Mouse (Mus musculus) spleen, postnatal 36 days (tissue): ENCODE results near the gene Runx2.

Experiments used
- DNase-seq, 2 experiments: peaks; one replicate each; pipeline ENCODE4 v3.0.0; 2022; ENCODE audit warnings: low spot score in 2 of 2, mixed read lengths in 1 of 2

Gene Runx2

DNA sequence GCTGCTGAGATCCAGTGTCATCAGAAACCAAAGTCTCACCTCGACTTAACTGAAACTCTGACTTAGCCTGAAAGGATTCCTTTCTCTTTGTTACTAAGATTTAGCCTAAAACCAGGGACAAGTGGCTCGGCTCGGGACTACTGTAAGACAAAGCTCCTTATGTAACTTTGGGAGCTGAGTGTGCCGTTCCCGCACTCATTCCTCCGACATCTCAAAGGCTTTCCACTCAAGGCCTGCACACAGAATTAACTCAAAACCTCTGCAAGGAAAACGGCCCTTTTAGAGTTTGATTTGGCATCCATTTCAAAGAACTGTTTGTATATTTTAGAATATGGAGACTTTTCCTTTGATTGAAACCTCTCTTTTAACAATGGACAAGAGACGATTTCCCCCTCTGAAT is 191.3 kb downstream of the Runx2 start:
- no peak for DNase-seq

DNA sequence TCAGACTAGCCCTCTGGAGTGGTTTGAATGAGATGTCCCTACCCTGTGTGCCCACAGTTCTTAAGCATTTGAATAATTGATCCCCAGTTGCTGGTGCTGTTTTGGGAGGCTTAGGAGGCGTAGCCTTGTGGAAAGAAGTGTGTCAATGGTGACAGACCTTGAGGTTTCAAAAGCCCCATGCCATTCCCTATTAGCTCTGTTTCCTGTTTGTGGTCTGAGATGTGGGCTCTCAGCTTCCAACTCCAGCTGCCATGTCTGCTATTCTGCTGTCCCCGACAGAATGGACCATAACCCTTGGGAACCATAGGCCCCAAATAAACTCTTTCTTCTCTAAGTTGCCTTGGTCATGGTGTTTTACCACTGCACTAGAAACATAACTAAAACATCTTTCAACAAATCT is 194.1 kb downstream of the Runx2 start:
- no peak for DNase-seq

DNA sequence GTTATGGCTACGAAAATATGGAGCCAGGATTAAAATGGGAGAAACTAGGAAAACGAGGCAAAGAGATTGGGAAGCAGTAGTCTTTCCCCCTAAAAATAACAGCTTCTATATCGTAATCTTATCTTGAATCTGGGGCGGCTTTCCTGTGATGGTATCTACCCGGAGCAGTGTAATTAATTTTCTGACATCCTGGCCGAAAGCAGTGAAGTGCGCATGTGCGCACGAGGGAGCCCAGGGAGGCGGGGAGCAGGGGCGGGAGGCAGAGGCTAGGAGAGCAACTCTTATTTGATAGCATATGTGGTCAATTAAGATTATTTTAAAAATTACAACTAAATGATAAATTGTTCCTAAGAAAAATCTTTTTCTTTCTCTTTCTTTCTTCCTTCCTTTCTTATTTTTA is 195.9 kb downstream of the Runx2 start:
- DNase-seq, result no peak

DNA sequence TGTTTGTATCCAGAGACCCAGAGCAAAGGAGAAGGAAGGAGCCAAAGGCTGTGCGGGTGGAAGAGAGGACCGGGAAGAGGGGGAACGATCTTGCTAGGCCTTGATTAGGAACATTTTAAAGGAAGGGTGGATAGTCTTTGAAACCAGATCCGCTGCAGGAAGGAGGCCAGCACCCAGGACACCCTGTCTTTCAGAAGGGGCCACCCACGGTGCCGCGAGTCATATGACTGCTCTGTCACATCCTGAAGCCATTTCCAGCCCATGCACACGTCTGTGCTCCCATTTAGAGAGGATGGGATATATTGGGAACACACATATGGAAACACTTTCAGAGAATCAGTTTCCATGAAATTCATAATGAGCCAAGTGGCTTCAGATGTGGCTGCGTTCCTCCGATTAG is 196.4 kb downstream of the Runx2 start:
- no peak for DNase-seq

DNA sequence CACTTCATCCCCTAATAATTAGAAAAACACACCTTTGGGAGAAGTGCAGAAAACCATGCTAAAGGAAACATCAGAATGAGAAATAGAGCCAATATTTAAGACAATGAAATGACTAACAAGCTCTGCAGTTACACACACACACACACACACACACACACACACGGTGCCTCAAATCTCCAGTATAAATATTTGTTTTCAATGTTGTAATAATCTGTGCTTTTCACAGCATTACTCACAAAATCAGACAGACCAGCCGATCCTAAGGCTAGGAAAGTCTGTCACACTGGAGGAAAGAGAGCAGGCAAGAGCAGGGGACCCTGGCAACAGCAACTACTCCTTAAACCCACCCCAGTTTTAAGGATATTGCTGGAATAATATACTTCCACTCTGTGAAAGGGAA is 196.9 kb downstream of the Runx2 start:
- no peak for DNase-seq

DNA sequence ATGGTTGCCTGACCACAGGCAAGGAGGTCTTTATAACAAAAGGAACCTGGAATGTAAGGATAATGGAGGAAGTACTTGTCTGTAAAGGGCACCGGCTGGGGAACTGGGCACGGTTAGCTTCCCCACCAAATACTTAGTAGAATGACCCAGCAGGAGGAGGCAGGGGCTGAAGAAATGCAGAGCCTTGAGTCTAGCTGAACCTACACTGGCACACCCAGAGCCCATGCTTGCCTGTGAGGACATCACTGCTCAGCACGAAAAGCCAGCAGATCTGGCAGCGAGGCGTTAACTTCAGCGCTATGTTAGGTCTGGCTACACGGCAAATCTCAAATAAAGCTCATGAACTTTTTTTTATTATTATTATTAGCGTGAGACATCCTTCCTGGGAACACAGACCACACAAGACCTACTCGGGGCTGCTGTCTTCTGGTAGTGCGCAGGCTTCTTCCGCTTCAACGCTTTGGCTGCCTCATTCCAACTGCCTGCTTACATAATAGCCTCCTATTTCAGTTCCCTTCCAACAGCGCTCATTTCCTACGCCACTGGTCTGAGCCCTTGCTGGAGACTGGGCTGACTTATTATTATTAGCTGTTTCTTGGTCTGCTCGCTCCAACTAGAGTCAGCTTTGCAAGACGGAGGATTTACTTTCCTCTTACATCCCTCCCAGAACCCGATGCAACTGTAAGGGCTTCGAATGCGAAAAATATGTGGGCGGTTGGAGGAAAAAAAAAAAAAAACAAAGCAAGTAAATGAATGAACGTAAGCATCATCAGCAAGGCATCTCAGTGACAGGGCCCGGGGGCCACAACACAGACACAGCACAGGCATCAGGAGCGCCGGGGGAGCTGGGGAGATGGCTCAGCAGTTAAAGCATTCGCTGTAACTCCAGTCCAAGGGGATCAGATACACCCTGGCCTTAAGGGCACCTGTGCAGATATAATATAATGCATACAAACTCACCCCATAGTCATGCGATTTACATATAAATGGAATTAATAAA is 200.6 kb downstream of the Runx2 start:
- DNase-seq, result peak; percentile 9 to 17

DNA sequence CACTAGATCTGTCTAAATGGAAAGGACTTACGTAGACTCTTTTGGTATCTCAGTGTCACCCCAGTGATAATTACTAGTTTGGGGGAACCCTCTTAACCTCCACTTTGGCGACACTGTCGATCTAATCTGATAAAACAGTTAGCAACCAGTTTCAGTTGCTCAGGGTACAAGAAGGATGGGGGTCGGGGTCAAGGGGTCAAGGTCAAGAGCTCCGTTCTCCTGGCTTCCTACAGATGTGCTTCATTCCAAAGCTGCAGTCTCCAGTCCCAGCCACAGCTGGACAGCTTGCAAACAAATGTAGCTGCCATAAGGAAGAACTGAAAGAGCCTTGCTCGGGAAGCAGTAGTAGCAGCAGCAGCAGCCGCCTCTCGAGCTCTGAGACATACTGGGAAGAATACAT is 202.0 kb downstream of the Runx2 start:
- no peak for DNase-seq

DNA sequence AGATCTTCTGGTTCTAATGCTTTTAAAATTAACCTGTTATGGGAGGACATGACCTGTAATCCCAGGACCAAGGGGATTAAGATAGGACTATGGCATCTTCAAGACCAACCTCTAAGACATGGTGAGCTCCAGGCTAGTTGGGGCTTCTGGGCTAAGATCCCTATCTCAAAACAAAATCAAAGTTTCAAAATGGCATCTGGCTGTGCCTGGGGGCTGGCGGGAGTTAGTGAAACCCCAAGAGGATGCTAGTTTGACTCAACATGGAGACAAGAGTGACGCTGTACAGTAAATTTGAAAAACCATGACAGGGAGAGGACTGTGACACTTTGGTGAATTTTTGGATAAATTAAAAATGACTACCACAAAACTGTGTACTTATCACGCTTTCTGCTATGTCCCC is 202.6 kb downstream of the Runx2 start:
- DNase-seq, result no peak

DNA sequence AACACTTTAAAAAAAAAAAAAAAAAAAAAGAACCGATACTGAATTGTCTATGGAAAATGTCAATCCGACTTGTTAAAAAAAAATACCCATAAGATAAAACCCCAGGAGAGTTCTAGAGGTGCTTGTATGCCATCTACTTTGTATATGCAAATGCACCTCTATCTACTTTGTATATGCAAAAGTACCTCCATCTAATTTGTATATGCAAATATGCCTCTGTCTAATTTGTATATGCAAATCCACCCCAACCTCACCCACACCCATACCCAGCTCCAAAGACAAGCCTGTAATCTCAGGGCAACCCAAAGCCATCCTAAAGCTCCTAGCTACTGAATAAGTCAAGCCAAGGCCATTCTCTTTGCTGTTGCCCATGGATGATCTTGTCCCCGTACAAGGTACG is 203.1 kb downstream of the Runx2 start:
- no peak for DNase-seq

DNA sequence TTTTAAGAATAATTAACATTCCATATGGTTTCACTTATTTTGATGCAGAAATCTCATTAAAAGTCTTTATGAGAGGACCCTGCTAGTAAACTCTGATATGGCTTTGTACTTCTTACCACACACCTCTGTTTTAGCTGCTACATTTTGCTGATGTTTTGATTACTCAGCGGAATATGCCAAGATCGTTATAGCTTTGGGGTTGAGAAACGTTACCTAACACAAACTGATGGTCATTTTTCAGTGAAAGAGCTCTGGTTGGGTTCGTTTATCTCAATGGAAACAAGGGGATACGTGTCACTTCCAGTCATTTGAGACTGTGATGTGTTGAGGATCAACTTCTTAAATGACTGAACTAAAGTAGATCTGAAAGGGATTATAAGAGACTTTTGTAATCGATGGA is 203.8 kb downstream of the Runx2 start:
- DNase-seq, result no peak

DNA sequence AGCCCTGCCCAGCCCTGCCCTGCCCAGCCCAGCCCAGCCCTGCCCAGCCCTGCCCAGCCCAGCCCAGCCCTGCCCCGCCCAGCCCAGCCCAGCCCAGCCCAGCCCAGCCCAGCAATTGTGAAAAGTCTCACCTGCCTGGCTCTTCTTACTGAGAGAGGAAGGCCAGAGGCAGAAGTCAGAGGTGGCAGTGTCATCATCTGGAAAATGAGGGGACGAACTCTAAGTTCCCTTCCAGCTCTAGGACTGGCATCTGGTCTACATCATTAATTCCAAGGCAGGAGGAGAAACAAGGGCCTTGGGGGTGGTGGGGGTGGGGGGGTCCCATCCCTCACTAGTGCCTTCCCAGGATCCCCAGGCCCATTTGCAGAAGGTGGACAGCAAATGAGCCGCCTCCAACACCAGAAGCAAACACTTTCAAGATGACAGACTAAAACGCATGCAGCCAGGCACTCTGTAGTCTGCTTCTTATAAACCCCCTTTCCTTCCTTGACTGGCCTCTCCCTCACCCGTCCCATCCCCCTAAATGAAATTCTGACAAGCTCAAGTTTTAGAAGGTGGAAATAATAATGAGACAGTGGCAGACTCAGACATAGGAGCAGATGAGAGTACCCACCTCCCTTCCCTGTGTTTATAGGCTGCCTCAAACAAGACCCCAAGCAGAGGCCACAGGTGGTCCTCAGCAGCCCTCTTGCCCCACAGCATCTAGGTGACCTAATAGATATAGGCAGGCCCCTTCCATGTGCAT is 204.5 kb downstream of the Runx2 start:
- no peak for DNase-seq

DNA sequence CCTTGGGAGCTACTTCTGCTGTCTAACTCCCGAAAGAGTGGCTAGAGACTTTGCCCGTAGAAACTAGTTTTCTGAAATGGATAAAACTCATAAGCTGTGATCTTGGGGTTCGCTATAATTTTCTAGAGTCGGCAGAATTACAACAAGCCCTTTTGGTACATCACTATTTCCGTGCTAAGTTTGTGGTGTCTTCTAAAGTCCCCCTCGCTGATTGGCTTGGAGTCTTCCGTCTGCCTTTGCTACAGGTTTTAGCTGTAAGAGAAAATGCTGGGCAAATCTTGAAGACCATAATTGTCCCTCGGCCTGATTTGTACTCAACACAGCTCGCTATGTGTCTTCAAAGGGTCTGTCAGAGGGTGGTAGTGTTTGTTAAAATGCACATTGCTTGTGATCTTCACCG is 205.2 kb downstream of the Runx2 start:
- DNase-seq, result no peak

DNA sequence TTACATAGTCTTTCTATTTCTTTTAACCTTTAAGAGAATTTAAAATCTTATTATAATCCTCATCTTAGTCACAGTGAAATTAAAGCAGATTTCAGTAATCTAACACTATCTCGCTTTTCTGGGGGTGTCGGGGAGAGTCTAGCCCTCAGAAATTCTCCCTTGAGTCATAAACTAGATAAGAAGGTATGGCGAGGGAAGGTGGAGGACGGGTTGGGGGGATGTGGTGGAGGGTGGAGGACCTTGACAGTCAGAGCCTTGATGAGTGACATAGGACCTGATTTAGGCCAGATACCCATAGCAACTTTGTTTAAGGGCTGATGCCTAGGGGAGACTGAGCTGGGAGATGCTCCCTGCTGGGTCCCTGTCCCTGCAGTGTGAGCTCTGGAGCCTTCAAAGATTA is 205.7 kb downstream of the Runx2 start:
- no peak for DNase-seq

DNA sequence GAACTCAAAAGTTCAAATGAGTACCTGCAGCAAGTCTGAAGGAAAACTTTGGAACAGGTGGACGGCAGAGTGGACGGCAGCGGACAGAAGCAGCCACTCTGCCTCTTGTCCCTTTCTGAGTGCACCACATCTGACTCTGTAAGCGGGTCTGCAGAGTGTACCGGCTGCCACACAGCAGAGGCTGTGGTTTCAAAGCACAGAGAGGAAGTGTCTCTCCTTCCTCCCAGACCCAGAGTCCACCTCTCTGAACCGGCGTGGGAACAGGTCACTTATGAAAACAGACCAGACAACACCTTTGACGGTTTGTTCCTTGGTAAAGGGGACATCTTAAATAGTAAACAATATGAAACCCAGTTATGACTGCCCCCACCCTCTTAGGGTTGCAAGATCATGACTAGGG is 207.2 kb downstream of the Runx2 start:
- DNase-seq, result no peak

DNA sequence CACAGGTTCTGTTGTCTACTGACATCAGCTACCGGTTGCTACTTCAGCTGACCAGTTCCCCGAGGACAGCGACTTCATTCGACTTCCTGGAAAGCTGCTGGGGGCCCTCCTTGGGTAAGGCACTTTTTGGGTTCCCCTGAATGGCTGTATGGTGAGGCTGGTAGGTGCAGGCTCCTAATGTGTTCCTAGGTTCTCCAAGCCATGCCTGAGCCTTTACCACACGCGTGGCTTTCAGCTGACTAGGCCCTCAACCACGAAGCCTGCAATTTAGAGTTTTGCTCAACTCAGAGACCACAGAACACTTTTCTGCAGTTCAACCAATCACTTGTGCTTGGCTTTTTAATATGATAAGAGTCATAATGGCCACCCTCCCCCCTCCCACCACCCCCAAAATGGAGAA is 208.4 kb downstream of the Runx2 start:
- DNase-seq, result no peak

DNA sequence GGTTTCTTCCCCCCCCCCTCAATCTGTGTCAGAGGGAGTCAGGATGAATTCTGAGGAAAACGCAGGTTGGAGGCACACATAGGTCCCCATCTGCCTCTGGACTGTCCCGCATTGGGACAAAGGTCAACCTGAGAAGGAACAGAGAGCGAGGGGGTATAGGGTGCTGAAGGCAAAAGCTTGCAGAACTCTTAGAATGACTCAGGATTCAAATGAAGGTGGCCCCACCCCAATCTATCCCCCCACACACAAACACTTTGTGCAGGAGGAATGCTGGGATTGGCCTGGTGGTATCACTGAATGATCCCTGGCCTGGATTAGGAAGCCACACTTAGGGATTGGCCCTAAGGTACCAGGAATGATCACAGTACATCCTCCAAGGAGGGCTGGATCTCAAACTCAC is 208.8 kb downstream of the Runx2 start:
- no peak for DNase-seq

DNA sequence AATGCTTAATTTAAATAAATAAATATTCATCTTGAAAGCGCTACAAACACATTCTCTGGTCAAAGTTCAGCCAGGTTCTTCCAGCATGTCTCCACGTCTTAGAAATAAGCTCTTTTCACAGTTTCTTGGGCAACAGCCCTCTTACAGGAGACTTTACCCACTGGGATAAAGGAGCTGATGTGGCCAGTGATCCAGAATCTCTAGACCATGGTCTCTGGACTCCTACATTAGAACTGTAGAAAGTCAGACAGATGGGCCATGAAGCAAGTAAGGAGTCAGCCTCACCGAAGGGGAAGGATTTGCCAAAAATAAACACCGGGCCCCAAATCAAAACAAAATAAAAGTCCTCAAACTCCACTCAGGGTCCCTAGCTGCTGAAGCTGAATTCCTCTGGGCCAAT is 211.4 kb downstream of the Runx2 start:
- DNase-seq, result no peak

DNA sequence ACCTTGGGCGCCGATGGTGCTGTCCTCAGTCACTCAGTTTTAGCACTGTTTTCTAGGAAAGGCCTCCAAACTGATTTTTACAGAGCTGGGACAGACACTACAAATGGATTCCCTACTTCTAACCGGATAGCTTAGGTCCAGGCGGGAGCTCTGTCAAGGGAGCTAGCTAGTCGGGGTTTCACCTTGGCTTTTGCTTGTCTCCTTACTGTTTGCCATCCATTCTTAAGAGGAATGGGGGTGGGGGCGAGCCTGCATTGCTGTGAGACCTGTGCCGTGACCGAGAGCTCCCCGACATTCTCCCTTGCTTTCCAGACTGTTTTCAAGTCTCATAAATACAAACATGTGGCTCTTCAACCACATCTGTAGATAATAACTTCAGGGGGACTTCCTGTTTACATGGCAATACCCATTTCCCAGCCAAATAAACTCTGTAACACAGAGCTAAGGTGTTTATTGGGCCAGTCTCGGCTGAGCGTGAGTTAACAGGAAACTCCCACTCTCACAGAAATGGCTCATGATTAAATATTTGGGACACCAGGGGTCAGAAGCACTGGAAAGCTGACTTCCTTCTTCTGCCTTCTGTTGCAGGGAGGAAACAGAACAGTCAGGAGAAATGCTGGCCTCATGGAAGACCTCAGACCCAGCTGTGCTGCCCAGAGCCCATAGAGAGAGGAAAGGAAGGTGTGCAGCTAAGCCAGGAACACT is 213.1 kb downstream of the Runx2 start:
- DNase-seq, result no peak

DNA sequence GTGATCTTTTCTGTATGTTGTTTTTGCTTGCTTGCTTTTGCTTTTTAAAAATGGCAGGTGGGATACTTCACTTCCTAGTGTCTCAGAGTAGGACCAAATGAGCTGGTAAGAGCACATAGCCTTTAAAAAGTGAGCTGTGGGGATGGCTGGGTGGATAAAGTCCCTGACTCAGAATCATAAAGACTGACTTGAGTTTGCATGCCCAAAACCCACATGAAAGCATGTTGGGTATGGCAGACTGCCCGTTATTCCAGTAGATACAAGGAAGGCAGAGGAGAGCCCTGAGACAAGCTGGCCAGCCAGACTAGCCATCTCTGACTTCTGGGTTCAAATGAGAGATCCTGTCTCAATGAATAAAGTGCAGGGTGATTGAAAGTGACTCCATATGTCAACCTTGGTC is 214.7 kb downstream of the Runx2 start:
- no peak for DNase-seq

DNA sequence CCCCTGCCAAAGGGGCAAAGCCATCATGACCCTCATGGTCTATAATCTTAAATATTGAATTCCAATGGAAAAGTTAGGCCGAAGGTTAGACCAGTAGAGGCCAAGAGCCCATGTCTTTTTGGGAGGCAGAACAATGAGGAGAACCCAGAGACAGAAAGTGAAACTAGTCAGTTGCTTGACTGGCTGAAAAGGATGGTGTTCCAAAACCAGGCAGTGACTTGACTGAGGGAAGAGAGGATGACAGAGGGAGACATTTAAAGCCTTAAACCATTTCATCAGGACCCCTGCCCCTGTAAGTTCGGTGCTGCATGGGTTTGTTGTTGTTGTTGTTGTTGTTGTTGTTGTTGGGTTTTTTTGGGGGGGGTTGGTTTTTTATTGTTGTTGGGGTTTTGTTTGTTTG is 215.5 kb downstream of the Runx2 start:
- DNase-seq, result no peak

DNA sequence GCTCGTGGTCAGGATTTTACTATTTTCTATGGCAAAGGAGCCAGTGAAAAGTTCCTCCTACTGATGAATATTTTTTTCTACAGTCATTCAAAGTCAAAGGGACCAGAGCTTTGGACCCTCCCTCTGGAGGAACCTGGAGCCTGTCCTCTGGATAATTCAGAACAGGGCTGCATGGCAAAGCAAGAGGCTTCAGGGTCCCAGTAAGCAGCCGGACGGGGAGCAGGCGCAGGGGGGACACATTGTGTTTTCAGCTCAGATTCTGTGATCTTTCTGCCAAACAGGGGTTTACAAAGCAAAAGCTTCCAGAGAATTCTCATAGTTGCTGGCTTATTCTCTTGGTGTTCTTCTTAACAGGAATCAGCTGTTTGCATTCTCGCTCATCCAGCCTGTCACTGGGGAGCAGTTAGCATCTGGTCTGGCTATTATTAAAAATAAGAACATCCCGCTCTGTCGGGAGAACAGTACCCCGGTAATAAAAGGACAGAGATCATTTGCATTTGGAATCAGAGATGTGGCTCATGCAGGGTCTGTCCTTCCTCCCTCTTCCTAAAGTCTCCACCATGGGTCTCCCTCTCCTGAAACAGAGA is 216.6 kb downstream of the Runx2 start:
- DNase-seq, result no peak

DNA sequence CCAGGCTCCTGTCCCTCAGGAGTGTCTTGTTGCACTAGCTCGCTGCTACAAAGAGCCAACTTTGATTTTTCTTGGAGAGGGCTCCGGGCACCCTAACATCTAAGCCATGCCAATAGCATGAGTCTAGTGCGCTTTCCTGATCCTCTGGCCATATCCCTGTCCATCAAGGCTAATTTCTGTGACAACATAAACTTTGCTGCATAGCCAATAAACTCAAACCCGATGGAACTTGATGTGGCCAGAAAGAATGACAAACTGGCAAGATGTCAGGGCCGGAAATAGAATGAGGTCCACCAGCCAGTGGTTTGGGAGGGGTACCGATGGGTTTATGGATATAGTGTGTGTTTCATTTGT is 221.9 kb downstream of the Runx2 start:
- no peak for DNase-seq
